Mouse (Mus musculus) spleen, adult 2 months (tissue): ENCODE data around the gene Il10ra. TPM values are rescaled to one million over a fixed set of nuclear protein-coding genes. Genes with fewer than 3 reads are reported as not detected.

Source experiments
- DNase-seq, 2 experiments: peaks; one replicate each; pipeline versions ENCODE4 v3.0.0 to v3.0.0-alpha.2; 2012 to 2021; ENCODE audit warnings: low spot score in 2 of 2, low read depth in 1 of 2
- H3K27ac ChIP-seq: fragments of 200-500 bp; 2 replicates; pipeline ENCODE4 v1.5.1; 2012; ENCODE audit warnings: low read length, inconsistent platforms; ENCODE audit not compliant: insufficient read depth
- H3K27me3 ChIP-seq: fragments of 200-500 bp; 2 replicates; pipeline ENCODE4 v1.6.1; 2012; ENCODE audit warnings: mild to moderate bottlenecking, moderate library complexity, low read length, inconsistent platforms; ENCODE audit not compliant: control insufficient read depth, insufficient read depth
- H3K36me3 ChIP-seq: fragments of 200-500 bp; 2 replicates; pipeline ENCODE4 v1.6.1; 2012; ENCODE audit warnings: mild to moderate bottlenecking, low read length, inconsistent platforms; ENCODE audit not compliant: control insufficient read depth, insufficient read depth
- H3K4me1 ChIP-seq: fragments of 200-500 bp; 2 replicates; pipeline ENCODE4 v1.6.1; 2011; ENCODE audit warnings: inconsistent platforms; ENCODE audit not compliant: control insufficient read depth, insufficient read depth, insufficient read length
- H3K4me3 ChIP-seq: fragments of 200-500 bp; 2 replicates; pipeline ENCODE4 v1.5.1; 2011; ENCODE audit warnings: mild to moderate bottlenecking, inconsistent platforms; ENCODE audit not compliant: insufficient read depth, insufficient read length; ENCODE audit errors: extremely low read depth
- CTCF ChIP-seq: fragments of 200-500 bp; IDR thresholded peaks from 2 replicates; pipeline ENCODE4 v1.5.1; 2011; ENCODE audit warnings: mild to moderate bottlenecking, inconsistent platforms; ENCODE audit not compliant: insufficient read depth, insufficient read length, insufficient replicate concordance; ENCODE audit errors: extremely low read depth
- POLR2A ChIP-seq: fragments of 200-500 bp; IDR thresholded peaks from 2 replicates; pipeline ENCODE4 v1.6.1; 2011; ENCODE audit warnings: low read depth, low read length, inconsistent platforms
- WGBS: fragments of 180-500 bp; shearing (Covaris S2); methylation state at CpG from one replicate; pipeline ENCODE4 v1.1.7; 2018; 5-methylcytosine and 5-hydroxymethylcytosine counted together
- polyA plus RNA-seq: library from polyadenylated mRNA; depleted of rRNA; stranded (reverse); fragments of >200 nt; gene quantifications from 2 replicates; pipeline ENCODE4 v1.2.3, GENCODE M21; 2012

The Il10ra gene
- polyA plus RNA-seq, 1 experiment = 65.1 TPM

DNA sequence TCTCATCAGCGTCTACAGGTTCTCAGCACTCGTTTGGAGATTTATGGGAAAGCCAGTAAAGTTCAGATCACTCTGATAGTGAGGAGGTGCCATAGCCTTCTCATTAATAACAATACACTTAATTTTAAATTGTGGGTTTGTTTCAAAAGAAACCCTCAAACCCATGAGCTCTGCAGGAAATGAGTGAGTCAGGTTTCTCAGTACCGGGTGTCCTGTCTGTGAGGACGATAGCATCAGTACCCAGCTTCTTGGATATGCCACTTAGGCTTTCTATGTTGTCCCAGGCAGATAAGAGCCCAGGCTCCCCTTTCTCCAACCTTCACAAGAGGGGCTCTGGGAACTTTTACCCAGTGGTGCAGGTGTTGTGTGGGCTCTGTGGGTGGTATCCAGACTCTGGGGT is 17.0 kb downstream of the Il10ra start:
- whole genome bisulfite sequencing = 37% methylated on average over 4 of the region's 4 CpGs
- Histone ChIP-seq H3K4me1 (peaks cover 49% of the 10 kb centered on the region), H3K27ac (peak overlapping the region; percentile 52), H3K27me3 (no peaks in the 10 kb centered on the region), H3K4me3 (no peak overlapping the region), H3K36me3 (peaks cover 32% of the 10 kb centered on the region)
- DNase-seq = no peak
- TF ChIP-seq POLR2A (no peak), CTCF (no peak)

- no peak for DNase-seq
These were observed 17.7 kb downstream of the Il10ra start for GRCm38 (mm10) chr9:45251281-45251680.

DNA sequence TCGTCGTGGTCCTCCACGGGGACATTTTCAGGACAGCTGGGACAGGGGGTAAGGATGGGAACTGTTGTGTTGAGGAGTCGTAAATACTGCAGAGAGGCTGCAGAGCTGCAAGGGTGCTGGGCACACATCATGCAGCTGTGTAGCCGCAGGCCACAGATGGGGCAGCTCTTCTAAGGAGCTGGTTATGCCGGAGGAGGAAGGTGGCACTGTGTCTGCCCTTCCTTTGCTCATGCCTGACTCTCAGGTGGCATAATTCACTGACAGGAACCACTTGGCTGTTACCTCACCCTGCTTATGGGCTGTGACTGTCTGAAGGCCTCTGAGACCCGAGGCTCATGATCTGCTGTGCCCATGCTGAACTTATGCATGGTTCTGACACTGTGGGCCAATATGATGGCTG is 18.6 kb downstream of the Il10ra start:
- no peak for DNase-seq
- Histone ChIP-seq H3K4me1 (peaks cover 63% of the 10 kb centered on the region), H3K27ac (peak overlapping the region; percentile 52), H3K36me3 (peaks cover 18% of the 10 kb centered on the region), H3K4me3 (no peak overlapping the region), H3K27me3 (no peaks in the 10 kb centered on the region)
- TF ChIP-seq POLR2A (no peak), CTCF (no peak)
- WGBS = 51% methylated on average over 7 of the region's 7 CpGs

More at GRCm38 (mm10) chr9:45251281-45251680, 17.7 kb downstream of the Il10ra start:
- Histone ChIP-seq H3K36me3 (peaks cover 27% of the 10 kb centered on the region), H3K27me3 (no peaks in the 10 kb centered on the region), H3K4me3 (no peak overlapping the region), H3K27ac (peak overlapping the region; percentile 52), H3K4me1 (peaks cover 56% of the 10 kb centered on the region)
- no peak for TF ChIP-seq POLR2A
- no peak for TF ChIP-seq CTCF
- WGBS = 37% methylated on average over 3 of the region's 3 CpGs

DNA sequence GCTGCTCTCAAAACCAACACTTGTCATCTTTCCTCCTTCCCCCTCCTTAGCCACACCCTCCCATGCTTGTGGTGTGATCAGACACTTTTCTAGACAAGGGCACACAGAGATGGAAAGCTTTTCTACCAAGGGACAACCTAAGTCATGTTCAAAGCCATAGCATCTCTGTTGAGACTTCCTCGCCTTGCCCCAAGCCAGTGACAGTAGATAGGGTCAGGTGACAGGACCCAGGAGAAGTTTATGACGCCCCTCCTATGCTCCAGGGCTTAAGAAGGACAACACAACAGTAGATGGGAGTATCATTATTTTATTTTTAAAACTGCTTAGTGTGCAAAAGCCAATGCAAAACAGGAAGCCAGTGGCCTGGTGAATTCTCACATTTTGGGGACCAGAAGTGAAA is 21.4 kb downstream of the Il10ra start:
- 5% methylated on average over 2 of the region's 2 CpGs for WGBS

GRCm38 (mm10) chr9:45246060-45246459 is 22.9 kb downstream of the Il10ra start:
- TF ChIP-seq CTCF (no peak), POLR2A (peak; percentile 14; the same call in 1 of the 2 replicates)
- Histone ChIP-seq H3K4me3 (no peak overlapping the region), H3K27ac (peak overlapping the region; percentile 96), H3K36me3 (no peaks in the 10 kb centered on the region), H3K4me1 (peaks cover 87% of the 10 kb centered on the region), H3K27me3 (no peaks in the 10 kb centered on the region)
- peak; percentile 78 to 84 for DNase-seq
- 31% methylated on average over 6 of the region's 6 CpGs for WGBS

More for the DNA sequence above, 21.4 kb downstream of the Il10ra start:
- Histone ChIP-seq H3K4me1 (peaks cover 85% of the 10 kb centered on the region), H3K4me3 (no peak overlapping the region), H3K27ac (peak overlapping the region; percentile 96), H3K27me3 (no peaks in the 10 kb centered on the region), H3K36me3 (no peaks in the 10 kb centered on the region)
- TF ChIP-seq POLR2A = 0 out of 2 replicates have a peak, but pooled peaks have one; percentile 3
- no peak for TF ChIP-seq CTCF
- DNase-seq = peak in 1 of 2 experiments; percentile 45

DNA sequence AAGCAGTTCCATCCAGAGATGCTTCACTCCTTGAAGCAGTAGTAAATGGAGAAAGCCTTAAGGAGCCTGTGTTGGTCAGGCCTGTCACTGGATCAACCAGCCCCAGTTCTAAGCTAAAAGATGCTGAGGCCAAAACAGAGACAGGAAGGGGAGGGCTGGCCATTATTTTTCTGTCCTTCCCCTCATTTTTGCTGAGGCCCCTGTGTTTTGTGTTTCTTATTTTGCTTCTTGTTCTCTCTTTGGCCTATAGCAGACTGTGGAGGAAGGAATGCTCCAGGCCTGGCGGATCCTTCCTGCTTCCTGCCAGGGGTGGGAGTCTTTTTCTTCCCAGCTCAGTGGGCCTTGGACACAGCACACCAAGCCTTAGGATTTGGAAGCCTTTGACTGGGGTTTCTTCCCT is 23.5 kb downstream of the Il10ra start:
- 73% methylated on average over 1 of the region's 1 CpGs for WGBS
- no peak for DNase-seq
- no peaks in the 10 kb centered on the region for H3K36me3 ChIP-seq
- peak overlapping the region; percentile 96 for H3K27ac ChIP-seq
- H3K4me1 ChIP-seq = peaks cover 87% of the 10 kb centered on the region
- H3K27me3 ChIP-seq = no peaks in the 10 kb centered on the region
- TF ChIP-seq POLR2A = no peak
- no peak for TF ChIP-seq CTCF
- H3K4me3 ChIP-seq = no peak overlapping the region

GRCm38 (mm10) chr9:45241397-45241796 is 27.6 kb downstream of the Il10ra start:
- no peaks in the 10 kb centered on the region for H3K36me3 ChIP-seq
- no peaks in the 10 kb centered on the region for H3K27me3 ChIP-seq
- H3K27ac ChIP-seq = peak overlapping the region; percentile 90
- no peak for TF ChIP-seq CTCF
- DNase-seq = peak; percentile 48 to 76
- no peak overlapping the region for H3K4me3 ChIP-seq
- 17% methylated on average over 5 of the region's 5 CpGs for WGBS
- H3K4me1 ChIP-seq = peaks cover 60% of the 10 kb centered on the region
